Mouse (Mus musculus): Measurements from ENCODE around the gene Vmn2r83.

DNA sequence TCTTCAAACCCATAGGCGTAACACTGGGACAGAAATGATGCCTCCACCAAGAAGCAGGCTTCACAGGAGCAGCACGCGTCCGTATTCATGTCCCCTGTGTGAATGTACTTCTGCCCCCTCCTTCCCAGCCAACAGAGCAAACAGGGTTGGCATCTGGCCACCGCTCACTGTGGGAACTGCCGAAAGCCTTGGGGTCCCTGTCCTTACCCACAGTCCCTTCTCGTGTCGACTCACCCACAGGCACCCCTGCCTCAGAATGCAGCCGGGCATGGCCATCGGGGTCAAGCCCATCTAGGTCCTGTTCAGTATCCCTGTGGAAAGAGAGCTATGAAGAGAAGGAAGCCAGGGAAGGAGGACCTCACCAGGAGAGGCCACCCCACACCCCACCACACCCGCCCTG lies 73.6 kb downstream of the Vmn2r83 start:
- TF ChIP-seq EP300 (optimal IDR thresholded peaks at IDR 0.05), result no peak
- TF ChIP-seq CTCF (IDR thresholded peaks at IDR 0.05; ENCODE audit: low read depth), result no peak
